Mouse (Mus musculus) midbrain, embryonic 11.5 days (tissue): ENCODE results near the gene Foxl1. TPM values are rescaled to one million over a fixed set of nuclear protein-coding genes. Genes with fewer than 3 reads are reported as not detected.

Source experiments
- ATAC-seq: fragments of 200-750 bp; cut with Nextera tagmentation; 2 replicates; pipeline ENCODE4 v1.8.0; 2017; ENCODE audit warnings: moderate TSS enrichment, moderate library complexity; ENCODE audit not compliant: low FRiP score
- DNase-seq: peaks from one replicate; pipeline ENCODE4 v3.0.0; 2015; ENCODE audit warnings: low spot score; ENCODE audit errors: missing footprints
- H3K27ac ChIP-seq: fragments of 300-500 bp; sonication (generic); 2 replicates; pipeline ENCODE4 v1.5.1; 2014; ENCODE audit warnings: low read depth, low read length
- H3K27me3 ChIP-seq: fragments of 300-500 bp; sonication (generic); 2 replicates; pipeline ENCODE4 v1.6.1; 2014; ENCODE audit warnings: mild to moderate bottlenecking, low read length, moderate library complexity, mixed read lengths; ENCODE audit not compliant: control insufficient read depth, insufficient read depth
- H3K36me3 ChIP-seq: fragments of 300-500 bp; sonication (generic); 2 replicates; pipeline ENCODE4 v1.6.1; 2014; ENCODE audit warnings: mild to moderate bottlenecking, low read length, moderate library complexity, mixed read lengths; ENCODE audit not compliant: control insufficient read depth, insufficient read depth
- H3K4me1 ChIP-seq: fragments of 300-500 bp; sonication (generic); 2 replicates; pipeline ENCODE4 v1.6.1; 2014; ENCODE audit warnings: low read length; ENCODE audit not compliant: control insufficient read depth, insufficient read depth
- H3K4me2 ChIP-seq: fragments of 300-500 bp; sonication (generic); 2 replicates; pipeline ENCODE4 v1.6.1; 2014; ENCODE audit warnings: mild to moderate bottlenecking, moderate library complexity
- H3K4me3 ChIP-seq: fragments of 300-500 bp; sonication (generic); 2 replicates; pipeline ENCODE4 v1.5.1; 2014; ENCODE audit warnings: low read depth, low read length
- H3K9ac ChIP-seq: fragments of 300-500 bp; sonication (generic); 2 replicates; pipeline ENCODE4 v1.6.1; 2014; ENCODE audit warnings: low read length
- H3K9me3 ChIP-seq: fragments of 300-500 bp; sonication (generic); 2 replicates; pipeline ENCODE4 v1.6.1; 2016; ENCODE audit warnings: low read length; ENCODE audit not compliant: control insufficient read depth
- WGBS: fragments of 180-500 bp; shearing (Covaris S2); extraction: QIAGEN DNeasy Blood & Tissue Kit; methylation state at CpG from one replicate; pipeline ENCODE4 v1.1.7; 2014; 5-methylcytosine and 5-hydroxymethylcytosine counted together
- polyA plus RNA-seq: library from polyadenylated mRNA; unstranded; fragments of >200 nt; fragmentation: Nextera tagmentation; extraction: Ambion mirVana; gene quantifications from 2 replicates; pipeline ENCODE4 v1.2.1, GENCODE M21; 2014

The Foxl1 gene
- polyA plus RNA-seq, 1 experiment from 2014 or later: 0.79 TPM

- DNase-seq (no peak), ATAC-seq (peak; percentile 43; the same call in 1 of the 2 replicates)
- peaks cover 23% of the 10 kb centered on the region for H3K4me1 ChIP-seq
- H3K4me2 ChIP-seq: peak overlapping the region; percentile 74
- H3K27me3 ChIP-seq: peaks cover 99% of the 10 kb centered on the region
- H3K27ac ChIP-seq: no peak overlapping the region
- WGBS: 0% methylated on average over 19 of the region's 27 CpGs
- H3K9ac ChIP-seq: peak overlapping the region; percentile 24
- H3K4me3 ChIP-seq: peak overlapping the region; percentile 38
- H3K36me3 ChIP-seq: no peaks in the 10 kb centered on the region
- H3K9me3 ChIP-seq: no peaks in the 10 kb centered on the region
These were observed 43.9 kb upstream of the Foxl1 start for GRCm38 (mm10) chr8:121083936-121084209.

GRCm38 (mm10) chr8:121084210-121084951 lies 43.4 kb upstream of the Foxl1 start, which contains the start of gene Foxf1:
Gene Foxf1, plus strand, starts transcription at chr8:121084386.
- DNase-seq (peak; percentile 96), ATAC-seq (peak; percentile 54; the same call in 1 of the 2 replicates)
- Histone ChIP-seq H3K9ac (peak within 1 kb of the TSS; percentile 24), H3K36me3 (no peaks in the 10 kb centered on the region), H3K4me2 (peak within 1 kb of the TSS; percentile 74), H3K9me3 (no peaks in the 10 kb centered on the region), H3K4me3 (peak within 1 kb of the TSS; percentile 38), H3K4me1 (peaks cover 23% of the 10 kb centered on the region), H3K27ac (no peak within 1 kb of the TSS), H3K27me3 (peaks cover 99% of the 10 kb centered on the region)
- under 1% methylated on average over 40 of the region's 83 CpGs for WGBS

GRCm38 (mm10) chr8:121085011-121085410 lies 42.7 kb upstream of the Foxl1 start:
- peaks cover 23% of the 10 kb centered on the region for H3K4me1 ChIP-seq
- peaks cover 99% of the 10 kb centered on the region for H3K27me3 ChIP-seq
- DNase-seq: peak; percentile 93
- no peaks in the 10 kb centered on the region for H3K36me3 ChIP-seq
- ATAC-seq: no peak
- H3K27ac ChIP-seq: no peak overlapping the region
- H3K4me2 ChIP-seq: peak overlapping the region; percentile 74; the same call in 1 of the 2 replicates
- under 1% methylated on average over 30 of the region's 30 CpGs for WGBS
- H3K9me3 ChIP-seq: no peaks in the 10 kb centered on the region
- H3K9ac ChIP-seq: no peak overlapping the region
- peak overlapping the region; percentile 38; the same call in 1 of the 2 replicates for H3K4me3 ChIP-seq

- H3K27ac ChIP-seq: no peak overlapping the region
- H3K4me2 ChIP-seq: no peak overlapping the region
- no peak overlapping the region for H3K9ac ChIP-seq
- 16% methylated on average over 3 of the region's 3 CpGs for WGBS
- peak; percentile 94 for DNase-seq
- no peak overlapping the region for H3K4me3 ChIP-seq
- ATAC-seq: no peak
- peaks cover 23% of the 10 kb centered on the region for H3K4me1 ChIP-seq
- no peaks in the 10 kb centered on the region for H3K36me3 ChIP-seq
- no peaks in the 10 kb centered on the region for H3K9me3 ChIP-seq
- peaks cover 99% of the 10 kb centered on the region for H3K27me3 ChIP-seq
These were observed 42.2 kb upstream of the Foxl1 start for GRCm38 (mm10) chr8:121085561-121085960.

GRCm38 (mm10) chr8:121086004-121086900 lies 41.5 kb upstream of the Foxl1 start:
- H3K27me3 ChIP-seq: peaks cover 99% of the 10 kb centered on the region
- no peak overlapping the region for H3K9ac ChIP-seq
- no peaks in the 10 kb centered on the region for H3K9me3 ChIP-seq
- WGBS: 4% methylated on average over 19 of the region's 19 CpGs
- no peak overlapping the region for H3K4me3 ChIP-seq
- ATAC-seq: no peak
- H3K36me3 ChIP-seq: no peaks in the 10 kb centered on the region
- no peak overlapping the region for H3K4me2 ChIP-seq
- peaks cover 23% of the 10 kb centered on the region for H3K4me1 ChIP-seq
- H3K27ac ChIP-seq: no peak overlapping the region
- peak; percentile 93 for DNase-seq

- WGBS: 2% methylated on average over 8 of the region's 8 CpGs
- Histone ChIP-seq H3K9ac (no peak overlapping the region), H3K4me3 (no peak overlapping the region), H3K4me2 (no peak overlapping the region), H3K27ac (no peak overlapping the region), H3K36me3 (no peaks in the 10 kb centered on the region), H3K9me3 (no peaks in the 10 kb centered on the region), H3K4me1 (peaks cover 17% of the 10 kb centered on the region), H3K27me3 (peaks cover 95% of the 10 kb centered on the region)
- peak; percentile 91 for DNase-seq
- no peak for ATAC-seq
These were observed 39.5 kb upstream of the Foxl1 start for GRCm38 (mm10) chr8:121088281-121088680.

- no peak overlapping the region for H3K4me2 ChIP-seq
- 1% methylated on average over 40 of the region's 40 CpGs for WGBS
- peak; percentile 95 for DNase-seq
These were observed 38.7 kb upstream of the Foxl1 start for GRCm38 (mm10) chr8:121088871-121089630.

GRCm38 (mm10) chr8:121089631-121090380 lies 37.9 kb upstream of the Foxl1 start:
- no peak overlapping the region for H3K27ac ChIP-seq
- H3K4me1 ChIP-seq: peaks cover 1% of the 10 kb centered on the region; the same call in 1 of the 2 replicates
- H3K4me2 ChIP-seq: no peak overlapping the region
- peak; percentile 92 for DNase-seq
- ATAC-seq: no peak
- no peaks in the 10 kb centered on the region for H3K36me3 ChIP-seq
- H3K9ac ChIP-seq: no peak overlapping the region
- H3K9me3 ChIP-seq: no peaks in the 10 kb centered on the region
- H3K27me3 ChIP-seq: peaks cover 82% of the 10 kb centered on the region
- 3% methylated on average over 32 of the region's 32 CpGs for WGBS
- H3K4me3 ChIP-seq: no peak overlapping the region

More at GRCm38 (mm10) chr8:121088871-121089630, 38.7 kb upstream of the Foxl1 start:
- Histone ChIP-seq H3K4me1 (peaks cover 9% of the 10 kb centered on the region), H3K27me3 (peaks cover 89% of the 10 kb centered on the region), H3K4me3 (no peak overlapping the region), H3K27ac (no peak overlapping the region), H3K9ac (no peak overlapping the region), H3K9me3 (no peaks in the 10 kb centered on the region), H3K36me3 (no peaks in the 10 kb centered on the region)
- no peak for ATAC-seq
